Mouse (Mus musculus) heart, postnatal 0 days (tissue): ENCODE data around the gene Mroh2a. TPM values are rescaled to one million over a fixed set of nuclear protein-coding genes. Genes with fewer than 3 reads are reported as not detected.
A peak's percentile ranks its signal among the peaks of the same experiment; 100 is the strongest.

Experiments
- ATAC-seq: fragments of 200-750 bp; cut with Nextera tagmentation; 2 replicates; pipeline ENCODE4 v1.8.0; 2017; ENCODE audit warnings: low read depth, moderate number of reproducible peaks, moderate library complexity; ENCODE audit not compliant: insufficient read depth
- DNase-seq: peaks from one replicate; pipeline ENCODE4 v3.0.0-alpha.2; 2016; ENCODE audit warnings: low spot score
- H3K27ac ChIP-seq: fragments of 300-500 bp; sonication (generic); 2 replicates; pipeline ENCODE4 v1.5.1; 2014; ENCODE audit warnings: low read depth, mild to moderate bottlenecking
- H3K27me3 ChIP-seq: fragments of 300-500 bp; sonication (generic); 2 replicates; pipeline ENCODE4 v1.6.1; 2014; ENCODE audit warnings: low read length, mixed read lengths; ENCODE audit not compliant: control insufficient read depth, insufficient read depth
- H3K36me3 ChIP-seq: fragments of 300-500 bp; sonication (generic); replicated peaks from 2 replicates; pipeline ENCODE4 v1.6.1; 2014; ENCODE audit warnings: low read length, mixed read lengths; ENCODE audit not compliant: control insufficient read depth, insufficient read depth
- H3K4me1 ChIP-seq: fragments of 300-500 bp; sonication (generic); 2 replicates; pipeline ENCODE4 v1.6.1; 2014; ENCODE audit warnings: antibody characterized with exemption; ENCODE audit not compliant: control insufficient read depth, insufficient read depth
- H3K4me2 ChIP-seq: fragments of 300-500 bp; sonication (generic); 2 replicates; pipeline ENCODE4 v1.6.1; 2014; ENCODE audit warnings: low read depth, mild to moderate bottlenecking, low read length, moderate library complexity
- H3K4me3 ChIP-seq: fragments of 300-500 bp; sonication (generic); 2 replicates; pipeline ENCODE4 v1.5.1; 2014; ENCODE audit warnings: low read depth, low read length
- H3K9ac ChIP-seq: fragments of 300-500 bp; sonication (generic); replicated peaks from 2 replicates; pipeline ENCODE4 v1.6.1; 2014; ENCODE audit warnings: low read depth, low read length, mixed read lengths
- H3K9me3 ChIP-seq: fragments of 300-500 bp; sonication (generic); replicated peaks from 2 replicates; pipeline ENCODE4 v1.6.1; 2016; ENCODE audit warnings: low read length; ENCODE audit not compliant: control insufficient read depth
- CTCF ChIP-seq: IDR thresholded peaks from 2 replicates; pipeline ENCODE4 v1.5.1; 2016; ENCODE audit warnings: antibody characterized with exemption, control low read depth, low read depth
- EP300 ChIP-seq: IDR thresholded peaks from 2 replicates; pipeline ENCODE4 v1.6.1; 2016; ENCODE audit warnings: antibody characterized with exemption, low read depth
- WGBS: fragments of 180-500 bp; shearing (Covaris S2); extraction: QIAGEN DNeasy Blood & Tissue Kit; methylation state at CpG from one replicate; pipeline ENCODE4 v1.1.7; 2014; 5-methylcytosine and 5-hydroxymethylcytosine counted together
- polyA plus RNA-seq: library from polyadenylated mRNA; unstranded; fragments of >200 nt; fragmentation: Nextera tagmentation; extraction: Ambion mirVana; gene quantifications from 2 replicates; pipeline ENCODE4 v1.2.1, GENCODE M21; 2015
- total RNA-seq: library from RNA; depleted of rRNA; stranded (reverse); fragments of >200 nt; gene quantifications from 2 replicates; pipeline ENCODE4 v1.2.3, GENCODE M21; 2014; ENCODE audit warnings: low replicate concordance

The Mroh2a gene
- total and polyA plus RNA-seq, 2 experiments from 2014 or later: 0.23 TPM; not detected in 1

GRCm38 (mm10) chr1:88230981-88231802 lies 4.4 kb downstream of the Mroh2a start:
- TF ChIP-seq CTCF: no peak
- no peak for TF ChIP-seq EP300
- no peak for ATAC-seq
- no peak overlapping the region for H3K4me3 ChIP-seq
- H3K27ac ChIP-seq: no peak overlapping the region
- peaks cover 96% of the 10 kb centered on the region for H3K9me3 ChIP-seq
- no peaks in the 10 kb centered on the region for H3K27me3 ChIP-seq
- no peak overlapping the region for H3K4me2 ChIP-seq
- no peak overlapping the region for H3K9ac ChIP-seq
- H3K36me3 ChIP-seq: no peaks in the 10 kb centered on the region
- no peaks in the 10 kb centered on the region for H3K4me1 ChIP-seq
- 65% methylated on average over 6 of the region's 6 CpGs for WGBS
- DNase-seq: no peak

- Histone ChIP-seq H3K9ac (no peak overlapping the region), H3K27me3 (no peaks in the 10 kb centered on the region), H3K4me1 (no peaks in the 10 kb centered on the region), H3K4me3 (no peak overlapping the region), H3K27ac (no peak overlapping the region), H3K4me2 (no peak overlapping the region), H3K36me3 (no peaks in the 10 kb centered on the region), H3K9me3 (peaks cover 93% of the 10 kb centered on the region)
- WGBS: 51% methylated on average over 7 of the region's 7 CpGs
- DNase-seq (no peak), ATAC-seq (no peak)
- no peak for TF ChIP-seq CTCF
- TF ChIP-seq EP300: no peak
Measured at GRCm38 (mm10) chr1:88231803-88232499, 5.2 kb downstream of the Mroh2a start.

- ATAC-seq (no peak), DNase-seq (no peak)
- Histone ChIP-seq H3K4me1 (no peaks in the 10 kb centered on the region), H3K27ac (no peak overlapping the region), H3K9ac (no peak overlapping the region), H3K4me2 (no peak overlapping the region), H3K27me3 (no peaks in the 10 kb centered on the region), H3K4me3 (no peak overlapping the region), H3K9me3 (peaks cover 92% of the 10 kb centered on the region), H3K36me3 (no peaks in the 10 kb centered on the region)
- TF ChIP-seq EP300: no peak
- no peak for TF ChIP-seq CTCF
- 41% methylated on average over 3 of the region's 3 CpGs for WGBS
Measured at GRCm38 (mm10) chr1:88232664-88233380, 6.0 kb downstream of the Mroh2a start.

GRCm38 (mm10) chr1:88233421-88234247 lies 6.8 kb downstream of the Mroh2a start:
- Histone ChIP-seq H3K36me3 (no peaks in the 10 kb centered on the region), H3K9ac (no peak overlapping the region), H3K9me3 (peaks cover 93% of the 10 kb centered on the region), H3K4me2 (no peak overlapping the region), H3K4me3 (no peak overlapping the region), H3K27ac (no peak overlapping the region), H3K27me3 (no peaks in the 10 kb centered on the region), H3K4me1 (no peaks in the 10 kb centered on the region)
- no peak for DNase-seq
- WGBS: 60% methylated on average over 14 of the region's 14 CpGs
- TF ChIP-seq CTCF: no peak
- no peak for TF ChIP-seq EP300
- ATAC-seq: 0 out of 2 replicates have a peak, but pooled peaks have one; percentile 1

GRCm38 (mm10) chr1:88234248-88234610 lies 7.4 kb downstream of the Mroh2a start:
- peaks cover 95% of the 10 kb centered on the region for H3K9me3 ChIP-seq
- H3K4me3 ChIP-seq: no peak overlapping the region
- no peaks in the 10 kb centered on the region for H3K27me3 ChIP-seq
- H3K36me3 ChIP-seq: no peaks in the 10 kb centered on the region
- DNase-seq (no peak), ATAC-seq (no peak)
- no peak overlapping the region for H3K4me2 ChIP-seq
- TF ChIP-seq EP300 (no peak), CTCF (no peak)
- no peak overlapping the region for H3K27ac ChIP-seq
- no peaks in the 10 kb centered on the region for H3K4me1 ChIP-seq
- H3K9ac ChIP-seq: no peak overlapping the region
- WGBS: 51% methylated on average over 4 of the region's 4 CpGs
